Mouse (Mus musculus) ES-Bruce4 (cell line): Measurements from ENCODE around the gene Bard1. TPM values are rescaled to one million over a fixed set of nuclear protein-coding genes. Genes with fewer than 3 reads are reported as not detected.

Experiments used
- H3K27ac ChIP-seq: 2 replicates; pipeline ENCODE4 v1.5.1; 2012; ENCODE audit warnings: low read length, inconsistent platforms; ENCODE audit not compliant: insufficient read depth
- H3K27me3 ChIP-seq: 2 replicates; pipeline ENCODE4 v1.6.1; 2012; ENCODE audit warnings: mild to moderate bottlenecking, low read length, inconsistent platforms; ENCODE audit not compliant: control insufficient read depth, poor library complexity, insufficient read depth, severe bottlenecking
- H3K36me3 ChIP-seq: 2 replicates; pipeline ENCODE4 v1.6.1; 2012; ENCODE audit warnings: inconsistent platforms, mild to moderate bottlenecking, low read length, moderate library complexity; ENCODE audit not compliant: control insufficient read depth, poor library complexity, insufficient read depth, severe bottlenecking
- H3K4me1 ChIP-seq: one replicate; pipeline ENCODE4 v1.8.1; 2011; ENCODE audit warnings: low read length; ENCODE audit not compliant: control insufficient read depth, insufficient read depth
- H3K4me3 ChIP-seq: 2 replicates; pipeline ENCODE4 v1.5.1; 2011; ENCODE audit warnings: low read depth, mild to moderate bottlenecking, low read length
- H3K9ac ChIP-seq: 2 replicates; pipeline ENCODE4 v1.6.1; 2012; ENCODE audit warnings: low read depth, mild to moderate bottlenecking, inconsistent platforms; ENCODE audit not compliant: poor library complexity, severe bottlenecking
- H3K9me3 ChIP-seq: replicated peaks from 2 replicates; pipeline ENCODE4 v1.6.1; 2012; ENCODE audit warnings: mild to moderate bottlenecking, low read length, inconsistent platforms; ENCODE audit not compliant: control insufficient read depth, poor library complexity, insufficient read depth, severe bottlenecking
- CTCF ChIP-seq: IDR thresholded peaks from one replicate; pipeline ENCODE4 v1.8.1; 2011; ENCODE audit warnings: low read depth, low read length
- EP300 ChIP-seq: IDR thresholded peaks from 2 replicates; pipeline ENCODE4 v1.6.1; 2011; ENCODE audit warnings: low read depth, low read length; ENCODE audit not compliant: insufficient read depth
- POLR2A ChIP-seq: IDR thresholded peaks from one replicate; pipeline ENCODE4 v1.8.1; 2011; ENCODE audit warnings: low read length; ENCODE audit not compliant: insufficient read depth
- polyA plus RNA-seq: library from polyadenylated mRNA; stranded (reverse); fragments of >200 nt; gene quantifications from 2 replicates; pipeline ENCODE4 v1.2.4, GENCODE M21; 2011; ENCODE audit warnings: low read depth; ENCODE audit not compliant: missing spikeins, insufficient read depth, insufficient read length

The Bard1 gene
- polyA plus RNA-seq, 1 experiment, result 34.0 TPM

DNA sequence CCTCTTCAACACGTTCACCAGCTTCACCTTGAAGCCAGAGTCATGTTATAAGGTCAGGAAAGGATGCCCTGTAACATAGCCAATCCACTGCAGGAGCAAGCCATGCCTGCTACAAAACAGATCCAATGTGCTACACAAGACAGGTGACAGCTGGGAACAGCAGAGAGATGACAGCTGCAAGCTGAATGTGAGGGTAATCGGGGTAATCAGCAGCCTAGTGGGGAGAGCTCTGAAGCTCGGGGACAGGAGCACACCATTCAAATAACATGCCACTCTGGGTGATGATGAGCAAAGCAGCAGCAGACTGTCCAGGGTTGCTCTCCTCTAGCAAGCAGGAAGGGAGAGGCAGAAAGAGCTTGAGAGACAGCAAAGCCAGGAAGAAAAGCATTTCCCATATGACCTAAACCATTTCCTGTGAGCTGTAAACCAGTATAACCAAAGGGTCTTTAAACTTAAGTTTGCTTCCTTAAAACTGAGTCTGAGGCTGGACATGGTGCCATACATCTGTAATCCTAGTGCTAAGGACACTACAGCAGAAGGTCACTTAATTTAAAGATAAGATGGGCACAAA lies 2.9 kb downstream of the Bard1 start:
- no peak overlapping the region for H3K9ac ChIP-seq
- no peak for TF ChIP-seq EP300
- TF ChIP-seq CTCF, result no peak
- no peak for TF ChIP-seq POLR2A
- H3K4me3 ChIP-seq, result no peak overlapping the region

DNA sequence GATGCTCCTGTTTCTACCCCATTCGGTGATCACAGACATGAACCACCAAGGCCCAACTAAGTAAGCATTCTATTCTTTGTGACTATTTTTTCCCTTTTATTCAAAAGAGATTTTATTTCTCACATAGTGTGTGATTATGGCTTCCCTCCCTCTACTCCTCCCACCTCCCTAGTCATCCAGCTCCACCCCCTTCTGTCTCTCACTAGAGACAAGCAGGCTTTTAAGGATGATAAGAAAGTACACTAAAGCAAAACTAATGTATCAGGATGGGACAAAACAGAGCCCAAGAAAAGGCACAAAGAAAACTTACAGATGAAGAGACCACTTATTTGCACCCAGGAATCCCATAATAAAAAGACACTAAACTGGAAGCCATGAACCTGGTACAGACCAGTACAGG lies 6.9 kb downstream of the Bard1 start:
- no peaks in the 10 kb centered on the region for H3K4me1 ChIP-seq
- H3K27ac ChIP-seq, result no peak overlapping the region
- no peak overlapping the region for H3K4me3 ChIP-seq
- no peak for TF ChIP-seq POLR2A
- no peak for TF ChIP-seq CTCF
- no peak for TF ChIP-seq EP300
- H3K27me3 ChIP-seq, result no peaks in the 10 kb centered on the region
- no peak overlapping the region for H3K9ac ChIP-seq
- no peaks in the 10 kb centered on the region for H3K9me3 ChIP-seq
- peaks cover 6% of the 10 kb centered on the region for H3K36me3 ChIP-seq

More for the DNA sequence above, 2.9 kb downstream of the Bard1 start:
- H3K27ac ChIP-seq, result no peak overlapping the region
- H3K36me3 ChIP-seq, result peaks cover 6% of the 10 kb centered on the region
- no peaks in the 10 kb centered on the region for H3K27me3 ChIP-seq
- 0 out of 2 replicates have a peak, but pooled peaks cover under 1% of the 10 kb centered on the region for H3K9me3 ChIP-seq
- no peaks in the 10 kb centered on the region for H3K4me1 ChIP-seq

GRCm38 (mm10) chr1:71095211-71095805 lies 7.6 kb downstream of the Bard1 start:
- Histone ChIP-seq H3K9ac (no peak overlapping the region), H3K4me3 (no peak overlapping the region), H3K4me1 (no peaks in the 10 kb centered on the region), H3K9me3 (no peaks in the 10 kb centered on the region), H3K27me3 (no peaks in the 10 kb centered on the region), H3K36me3 (peaks cover 6% of the 10 kb centered on the region), H3K27ac (no peak overlapping the region)
- TF ChIP-seq POLR2A, result no peak
- no peak for TF ChIP-seq CTCF
- no peak for TF ChIP-seq EP300

- Histone ChIP-seq H3K27me3 (no peaks in the 10 kb centered on the region), H3K9ac (no peak overlapping the region), H3K9me3 (peaks cover 9% of the 10 kb centered on the region), H3K4me3 (no peak overlapping the region), H3K4me1 (no peaks in the 10 kb centered on the region), H3K36me3 (peaks cover 17% of the 10 kb centered on the region), H3K27ac (no peak overlapping the region)
- TF ChIP-seq EP300, result no peak
Measured at GRCm38 (mm10) chr1:71075651-71076050, 27.3 kb downstream of the Bard1 start.

- peaks cover 16% of the 10 kb centered on the region for H3K36me3 ChIP-seq
- H3K27me3 ChIP-seq, result no peaks in the 10 kb centered on the region
- no peak overlapping the region for H3K4me3 ChIP-seq
- H3K9me3 ChIP-seq, result peaks cover 9% of the 10 kb centered on the region
- H3K4me1 ChIP-seq, result no peaks in the 10 kb centered on the region
- no peak overlapping the region for H3K9ac ChIP-seq
- TF ChIP-seq CTCF, result no peak
- no peak for TF ChIP-seq EP300
- TF ChIP-seq POLR2A, result no peak
- no peak overlapping the region for H3K27ac ChIP-seq
Measured at GRCm38 (mm10) chr1:71070771-71071170, 32.2 kb downstream of the Bard1 start.

DNA sequence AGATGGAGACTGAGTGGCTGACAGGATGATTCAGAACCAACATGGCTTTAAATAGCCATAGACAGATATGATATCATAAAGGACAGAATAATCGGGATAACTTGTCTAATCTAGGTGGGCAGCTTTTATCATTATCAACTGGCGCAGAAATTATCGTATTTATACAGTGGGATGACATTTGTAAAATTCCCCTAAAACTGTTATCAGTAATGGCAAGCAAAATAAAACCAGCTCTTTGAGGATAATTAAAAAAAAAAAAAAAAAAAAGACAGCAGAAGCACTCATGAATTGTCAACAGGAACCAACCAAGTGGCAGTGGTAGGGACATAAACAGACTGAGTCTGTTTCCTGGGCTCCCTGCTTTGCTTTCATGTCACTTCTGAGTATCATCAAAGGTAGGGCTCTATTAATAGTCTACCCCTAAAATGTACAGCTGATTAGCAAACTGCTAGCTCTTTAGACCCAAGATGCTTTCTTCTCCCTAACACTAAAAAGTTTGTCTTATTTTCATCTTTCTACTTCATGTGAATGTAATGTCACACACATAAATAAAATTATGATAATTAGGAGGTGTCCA lies 34.1 kb downstream of the Bard1 start:
- Histone ChIP-seq H3K9ac (no peak overlapping the region), H3K36me3 (peaks cover 17% of the 10 kb centered on the region), H3K9me3 (no peaks in the 10 kb centered on the region), H3K4me1 (no peaks in the 10 kb centered on the region), H3K27me3 (no peaks in the 10 kb centered on the region), H3K4me3 (no peak overlapping the region), H3K27ac (no peak overlapping the region)
- no peak for TF ChIP-seq POLR2A
- TF ChIP-seq EP300, result no peak
- no peak for TF ChIP-seq CTCF
